Mouse (Mus musculus): Measurements from ENCODE around the gene Gnpnat1. TPM values are rescaled to one million over a fixed set of nuclear protein-coding genes. Genes with fewer than 3 reads are reported as not detected.

Gene Gnpnat1
- polyA plus RNA-seq, 1 experiment from 2014 or later: 22.6 TPM

- H3K27ac ChIP-seq (ENCODE audit: low read length): no peak overlapping the region
- H3K9ac ChIP-seq (ENCODE audit: low read length): no peak overlapping the region
- H3K4me1 ChIP-seq (ENCODE audit: control insufficient read depth, insufficient read depth, low read length): peaks cover 2% of the 10 kb centered on the region; the same call in 1 of the 2 replicates
- 56% methylated on average over 4 of the region's 4 CpGs for WGBS
- H3K4me3 ChIP-seq (ENCODE audit: low read length): no peak overlapping the region
- H3K9me3 ChIP-seq (replicated peaks; ENCODE audit: control insufficient read depth, low read length): peaks cover 6% of the 10 kb centered on the region; the same call in 1 of the 2 replicates
- H3K4me2 ChIP-seq (ENCODE audit: low read depth, low read length): no peak overlapping the region
- H3K27me3 ChIP-seq (ENCODE audit: control insufficient read depth, insufficient read depth, low read length): no peaks in the 10 kb centered on the region
- no peak for ATAC-seq (replicated peaks; ENCODE audit: extremely low read depth, insufficient read depth, low FRiP score)
- H3K36me3 ChIP-seq (ENCODE audit: control insufficient read depth, insufficient read depth): no peaks in the 10 kb centered on the region
These were observed 17.7 kb upstream of the Gnpnat1 start for GRCm38 (mm10) chr14:45422371-45422770.

DNA sequence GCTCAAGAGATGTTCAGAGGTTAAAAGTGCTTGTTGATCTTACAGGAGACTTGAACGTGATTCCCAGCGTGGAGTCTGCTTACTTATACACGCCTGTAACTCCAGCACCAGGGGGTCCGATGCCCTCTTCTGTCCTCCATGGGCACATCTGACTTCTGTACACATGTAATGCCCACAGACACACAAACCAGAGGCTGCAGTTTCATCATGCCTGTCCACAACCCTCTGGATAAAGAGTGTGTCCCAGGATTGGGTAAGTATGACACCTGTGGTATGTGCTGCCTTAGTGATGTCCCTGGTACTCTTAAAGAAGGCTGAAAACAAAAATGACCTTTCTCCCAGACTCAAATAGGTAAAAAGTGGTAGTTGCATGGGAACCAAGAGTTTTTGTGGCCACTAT is 14.6 kb upstream of the Gnpnat1 start:
- H3K4me3 ChIP-seq (ENCODE audit: low read length): no peak overlapping the region

DNA sequence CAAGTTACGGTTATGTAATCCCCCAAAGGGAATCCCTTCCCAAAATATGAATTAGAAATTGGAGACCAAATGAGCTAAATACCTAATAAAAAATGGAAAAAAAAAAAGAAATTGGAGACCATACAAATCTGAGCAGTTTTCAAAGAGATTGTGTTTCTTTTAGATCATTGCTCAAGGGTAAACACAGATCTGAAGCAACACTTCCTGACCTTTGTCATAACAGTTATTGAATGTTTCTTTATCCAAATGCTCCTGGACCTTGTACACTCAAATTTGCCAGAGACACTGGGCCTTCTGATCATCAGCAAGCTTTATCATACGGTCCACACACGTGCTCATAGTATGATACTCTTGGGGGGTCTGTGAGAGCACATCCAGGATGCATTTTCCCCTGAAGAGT is 13.8 kb upstream of the Gnpnat1 start:
- Histone ChIP-seq H3K36me3 (ENCODE audit: control insufficient read depth, insufficient read depth) (no peaks in the 10 kb centered on the region), H3K27ac (ENCODE audit: low read length) (no peak overlapping the region), H3K4me3 (ENCODE audit: low read length) (no peak overlapping the region), H3K4me1 (ENCODE audit: control insufficient read depth, insufficient read depth, low read length) (peaks cover 2% of the 10 kb centered on the region; the same call in 1 of the 2 replicates), H3K4me2 (ENCODE audit: low read depth, low read length) (no peak overlapping the region), H3K9me3 (replicated peaks; ENCODE audit: control insufficient read depth, low read length) (no peaks in the 10 kb centered on the region), H3K27me3 (ENCODE audit: control insufficient read depth, insufficient read depth, low read length) (no peaks in the 10 kb centered on the region), H3K9ac (ENCODE audit: low read length) (no peak overlapping the region)
- ATAC-seq (replicated peaks; ENCODE audit: extremely low read depth, insufficient read depth, low FRiP score): no peak
- WGBS: 74% methylated on average over 3 of the region's 3 CpGs

More for the DNA sequence above, 14.6 kb upstream of the Gnpnat1 start:
- Histone ChIP-seq H3K4me1 (ENCODE audit: control insufficient read depth, insufficient read depth, low read length) (peaks cover 2% of the 10 kb centered on the region; the same call in 1 of the 2 replicates), H3K27ac (ENCODE audit: low read length) (no peak overlapping the region), H3K4me2 (ENCODE audit: low read depth, low read length) (no peak overlapping the region), H3K9ac (ENCODE audit: low read length) (no peak overlapping the region), H3K36me3 (ENCODE audit: control insufficient read depth, insufficient read depth) (no peaks in the 10 kb centered on the region), H3K9me3 (replicated peaks; ENCODE audit: control insufficient read depth, low read length) (no peaks in the 10 kb centered on the region), H3K27me3 (ENCODE audit: control insufficient read depth, insufficient read depth, low read length) (no peaks in the 10 kb centered on the region)
- WGBS: 75% methylated on average over 4 of the region's 4 CpGs
- ATAC-seq (replicated peaks; ENCODE audit: extremely low read depth, insufficient read depth, low FRiP score): no peak

- Histone ChIP-seq H3K36me3 (ENCODE audit: control insufficient read depth, insufficient read depth) (no peaks in the 10 kb centered on the region), H3K27ac (ENCODE audit: low read length) (no peak overlapping the region), H3K4me2 (ENCODE audit: low read depth, low read length) (no peak overlapping the region), H3K4me1 (ENCODE audit: control insufficient read depth, insufficient read depth, low read length) (no peaks in the 10 kb centered on the region), H3K9me3 (replicated peaks; ENCODE audit: control insufficient read depth, low read length) (no peaks in the 10 kb centered on the region), H3K27me3 (ENCODE audit: control insufficient read depth, insufficient read depth, low read length) (no peaks in the 10 kb centered on the region), H3K9ac (ENCODE audit: low read length) (no peak overlapping the region), H3K4me3 (ENCODE audit: low read length) (no peak overlapping the region)
- no peak for ATAC-seq (replicated peaks; ENCODE audit: extremely low read depth, insufficient read depth, low FRiP score)
- WGBS: 86% methylated on average over 4 of the region's 4 CpGs
These were observed 11.6 kb upstream of the Gnpnat1 start for GRCm38 (mm10) chr14:45416265-45416664.

GRCm38 (mm10) chr14:45403651-45404050 is 1.1 kb downstream of the Gnpnat1 start:
- no peaks in the 10 kb centered on the region for H3K36me3 ChIP-seq (ENCODE audit: control insufficient read depth, insufficient read depth)
- no peaks in the 10 kb centered on the region for H3K27me3 ChIP-seq (ENCODE audit: control insufficient read depth, insufficient read depth, low read length)
- no peak overlapping the region for H3K9ac ChIP-seq (ENCODE audit: low read length)
- no peaks in the 10 kb centered on the region for H3K9me3 ChIP-seq (replicated peaks; ENCODE audit: control insufficient read depth, low read length)
- H3K4me2 ChIP-seq (ENCODE audit: low read depth, low read length): no peak overlapping the region
- WGBS: 73% methylated on average over 7 of the region's 7 CpGs
- no peak overlapping the region for H3K4me3 ChIP-seq (ENCODE audit: low read length)
- H3K27ac ChIP-seq (ENCODE audit: low read length): no peak overlapping the region
- no peak for ATAC-seq (replicated peaks; ENCODE audit: extremely low read depth, insufficient read depth, low FRiP score)
- H3K4me1 ChIP-seq (ENCODE audit: control insufficient read depth, insufficient read depth, low read length): no peaks in the 10 kb centered on the region

- H3K9ac ChIP-seq (ENCODE audit: low read length): no peak overlapping the region
- H3K4me1 ChIP-seq (ENCODE audit: control insufficient read depth, insufficient read depth, low read length): no peaks in the 10 kb centered on the region
- H3K9me3 ChIP-seq (replicated peaks; ENCODE audit: control insufficient read depth, low read length): no peaks in the 10 kb centered on the region
- WGBS: 77% methylated on average over 3 of the region's 3 CpGs
- H3K36me3 ChIP-seq (ENCODE audit: control insufficient read depth, insufficient read depth): no peaks in the 10 kb centered on the region
- no peak overlapping the region for H3K27ac ChIP-seq (ENCODE audit: low read length)
- H3K4me2 ChIP-seq (ENCODE audit: low read depth, low read length): no peak overlapping the region
- no peaks in the 10 kb centered on the region for H3K27me3 ChIP-seq (ENCODE audit: control insufficient read depth, insufficient read depth, low read length)
- ATAC-seq (replicated peaks; ENCODE audit: extremely low read depth, insufficient read depth, low FRiP score): no peak
- no peak overlapping the region for H3K4me3 ChIP-seq (ENCODE audit: low read length)
These were observed 4.9 kb downstream of the Gnpnat1 start for GRCm38 (mm10) chr14:45399836-45400235.

DNA sequence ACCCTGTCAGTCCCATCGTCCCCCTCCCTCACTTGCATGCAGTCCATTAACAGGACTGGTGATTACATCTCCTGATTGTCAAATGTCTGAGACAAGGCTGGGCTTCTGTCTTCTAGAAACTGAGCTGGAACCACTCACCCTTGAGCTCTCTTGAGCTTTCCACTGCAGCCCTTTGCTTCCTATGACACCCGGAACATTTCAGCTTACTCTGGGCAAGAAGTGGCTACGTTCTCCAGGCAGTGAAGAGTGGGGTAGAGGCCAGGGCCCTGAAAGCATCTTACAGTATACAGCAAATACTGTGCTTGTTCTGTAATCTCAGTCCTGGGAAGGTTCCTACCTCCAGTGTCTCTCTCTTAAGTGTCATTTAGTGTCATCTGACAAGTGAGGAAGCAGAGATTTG is 15.5 kb downstream of the Gnpnat1 start:
- peak overlapping the region; percentile 87 for H3K4me2 ChIP-seq (ENCODE audit: low read depth, low read length)
- H3K4me3 ChIP-seq (ENCODE audit: low read length): peak overlapping the region; percentile 82
- no peaks in the 10 kb centered on the region for H3K9me3 ChIP-seq (replicated peaks; ENCODE audit: control insufficient read depth, low read length)
- H3K27ac ChIP-seq (ENCODE audit: low read length): peak overlapping the region; percentile 78
- H3K4me1 ChIP-seq (ENCODE audit: control insufficient read depth, insufficient read depth, low read length): peaks cover 16% of the 10 kb centered on the region
- no peaks in the 10 kb centered on the region for H3K27me3 ChIP-seq (ENCODE audit: control insufficient read depth, insufficient read depth, low read length)
- peak overlapping the region; percentile 85 for H3K9ac ChIP-seq (ENCODE audit: low read length)
- WGBS: 10% methylated on average over 3 of the region's 3 CpGs
- ATAC-seq (replicated peaks; ENCODE audit: extremely low read depth, insufficient read depth, low FRiP score): 0 out of 2 replicates have a peak, but pooled peaks have one; percentile 20
- no peaks in the 10 kb centered on the region for H3K36me3 ChIP-seq (ENCODE audit: control insufficient read depth, insufficient read depth)

- H3K27me3 ChIP-seq (ENCODE audit: control insufficient read depth, insufficient read depth, low read length): no peaks in the 10 kb centered on the region
- H3K4me3 ChIP-seq (ENCODE audit: low read length): peak overlapping the region; percentile 82
- peak overlapping the region; percentile 78 for H3K27ac ChIP-seq (ENCODE audit: low read length)
- no peaks in the 10 kb centered on the region for H3K9me3 ChIP-seq (replicated peaks; ENCODE audit: control insufficient read depth, low read length)
- peak overlapping the region; percentile 87 for H3K4me2 ChIP-seq (ENCODE audit: low read depth, low read length)
- peaks cover 16% of the 10 kb centered on the region for H3K4me1 ChIP-seq (ENCODE audit: control insufficient read depth, insufficient read depth, low read length)
- ATAC-seq (replicated peaks; ENCODE audit: extremely low read depth, insufficient read depth, low FRiP score): peak; percentile 98
- WGBS: under 1% methylated on average over 69 of the region's 71 CpGs
- H3K36me3 ChIP-seq (ENCODE audit: control insufficient read depth, insufficient read depth): no peaks in the 10 kb centered on the region
- peak overlapping the region; percentile 85 for H3K9ac ChIP-seq (ENCODE audit: low read length)
These were observed 16.1 kb downstream of the Gnpnat1 start for GRCm38 (mm10) chr14:45388345-45389181.

DNA sequence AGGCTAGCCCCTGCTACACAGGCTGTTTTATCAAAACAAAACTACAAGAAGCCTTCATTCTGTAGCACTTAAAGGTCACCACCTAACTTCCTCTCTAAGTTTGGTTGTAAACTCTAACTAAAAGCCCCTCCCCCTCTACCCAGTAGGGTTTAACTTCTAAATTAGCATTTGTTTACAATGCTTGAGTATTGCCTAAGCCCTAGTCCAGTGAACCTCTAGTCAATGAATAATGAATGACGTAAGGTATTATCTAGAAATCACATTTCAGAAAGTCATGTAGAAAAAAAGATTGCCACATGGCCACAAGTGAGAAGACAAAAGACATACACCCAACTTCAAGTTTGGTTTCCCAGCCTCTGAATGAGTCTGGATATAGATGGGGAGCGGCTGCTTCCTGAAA is 17.2 kb downstream of the Gnpnat1 start:
- no peak overlapping the region for H3K27ac ChIP-seq (ENCODE audit: low read length)
- H3K4me3 ChIP-seq (ENCODE audit: low read length): peak overlapping the region; percentile 82
- H3K9me3 ChIP-seq (replicated peaks; ENCODE audit: control insufficient read depth, low read length): no peaks in the 10 kb centered on the region
- H3K4me2 ChIP-seq (ENCODE audit: low read depth, low read length): peak overlapping the region; percentile 87
- H3K9ac ChIP-seq (ENCODE audit: low read length): peak overlapping the region; percentile 85; the same call in 1 of the 2 replicates
- no peak for ATAC-seq (replicated peaks; ENCODE audit: extremely low read depth, insufficient read depth, low FRiP score)
- H3K27me3 ChIP-seq (ENCODE audit: control insufficient read depth, insufficient read depth, low read length): no peaks in the 10 kb centered on the region
- H3K4me1 ChIP-seq (ENCODE audit: control insufficient read depth, insufficient read depth, low read length): peaks cover 16% of the 10 kb centered on the region
- H3K36me3 ChIP-seq (ENCODE audit: control insufficient read depth, insufficient read depth): no peaks in the 10 kb centered on the region
- 20% methylated on average over 2 of the region's 2 CpGs for WGBS

All from heart, embryonic 16.5 days (tissue).